Mouse (Mus musculus): ENCODE measurements at regions not wholly inside any gene's neighbourhood (a gene's known extent, or its start where the extent isn't known, plus 50 kb on each side); places are given as distances from the start of the nearest gene placed in this dataset.

- TF ChIP-seq EP300 (optimal IDR thresholded peaks at IDR 0.05) (no peak), CTCF (IDR thresholded peaks at IDR 0.05; ENCODE audit: low read depth) (peak; percentile 94)
Measured at GRCm38 (mm10) chr2:21280794-21281420, 75.4 kb downstream of the Thnsl1 start.
